Mouse (Mus musculus) lung, postnatal 25 days (tissue): ENCODE measurements at regions not wholly inside any gene's neighbourhood (a gene's known extent, or its start where the extent isn't known, plus 50 kb on each side); places are given as distances from the start of the nearest gene placed in this dataset.

Experiments used
- DNase-seq: peaks from one replicate; pipeline ENCODE4 v3.0.0; 2022; ENCODE audit warnings: low spot score

- no peak for DNase-seq
Measured at GRCm38 (mm10) chr12:79883651-79884050, 229.2 kb downstream of the Zfp36l1 start.

- DNase-seq: peak; percentile 60
Measured at GRCm38 (mm10) chr12:79880751-79881261, 232.0 kb downstream of the Zfp36l1 start.

GRCm38 (mm10) chr12:79880346-79880745 is 232.5 kb downstream of the Zfp36l1 start:
- DNase-seq: no peak

GRCm38 (mm10) chr12:79879918-79880273 is 232.9 kb downstream of the Zfp36l1 start:
- no peak for DNase-seq

- DNase-seq: no peak
Measured at GRCm38 (mm10) chr12:79879093-79879917, 233.5 kb downstream of the Zfp36l1 start.

- DNase-seq: no peak
Measured at GRCm38 (mm10) chr12:79878766-79879092, 234.1 kb downstream of the Zfp36l1 start.

GRCm38 (mm10) chr12:79878163-79878562 is 234.7 kb downstream of the Zfp36l1 start:
- no peak for DNase-seq

GRCm38 (mm10) chr12:79874333-79874732 is 238.5 kb downstream of the Zfp36l1 start:
- no peak for DNase-seq

- DNase-seq: no peak
Measured at GRCm38 (mm10) chr12:79865179-79865552, 247.6 kb downstream of the Zfp36l1 start.

- DNase-seq: peak; percentile 69
Measured at GRCm38 (mm10) chr12:79864346-79865178, 248.3 kb downstream of the Zfp36l1 start.
